24 mouse cellular contexts compared by ENCODE assay signal in genomic region chr6:8465388-8465787, GRCm38 (mm10).
"Had no signal": no experiment of that assay in that cellular context is flagged by ENCODE, and none has a peak within 500 bp of the region (broad histone marks: within the 10 kb centered on the region; RNA-seq: fewer than 3 reads in every experiment).

No protein-coding gene starts in this region.

- H3K9me3 ChIP-seq: limb, embryonic 12.5 days; liver, embryonic 12.5 days; liver, embryonic 15.5 days; lung, embryonic 15.5 days; megakaryocyte, embryonic 14.5 days; midbrain, embryonic 10.5 days; midbrain, embryonic 13.5 days; neural tube, embryonic 13.5 days had no signal

- ATAC-seq: liver, embryonic 12.5 days; midbrain, embryonic 13.5 days; midbrain, embryonic 16.5 days had no signal

- H3K36me3 ChIP-seq: limb, embryonic 12.5 days; liver, embryonic 12.5 days; liver, embryonic 15.5 days; lung, embryonic 15.5 days; midbrain, embryonic 10.5 days; midbrain, embryonic 13.5 days; neural tube, embryonic 13.5 days had no signal

- H3K27ac ChIP-seq: layer of hippocampus, adult 2 months; left cerebral cortex, adult 2 months; liver, embryonic 12.5 days; liver, embryonic 15.5 days; midbrain, embryonic 10.5 days; midbrain, embryonic 13.5 days; neural tube, embryonic 13.5 days; stomach, postnatal 0 days had no signal

- H3K4me1 ChIP-seq: liver, embryonic 12.5 days; liver, embryonic 15.5 days; megakaryocyte, embryonic 14.5 days; neural tube, embryonic 13.5 days had no signal

- H3K27me3 ChIP-seq: limb, embryonic 12.5 days; liver, embryonic 12.5 days; lung, embryonic 15.5 days; megakaryocyte, embryonic 14.5 days; neural tube, embryonic 13.5 days had no signal

- H3K4me2 ChIP-seq: limb, embryonic 12.5 days; liver, embryonic 12.5 days; liver, embryonic 15.5 days; lung, embryonic 15.5 days; midbrain, embryonic 13.5 days; neural tube, embryonic 13.5 days had no signal

- DNase-seq: kidney, adult 11 months; kidney, adult 9 months; kidney, postnatal 10 days; kidney, postnatal 4 days; layer of hippocampus, adult 9-11 months; liver; lung, adult 18-20 months; lung, postnatal 10 days; lung, postnatal 36 days; retina, postnatal 1 day; thymus, postnatal 25 days had no signal

- H3K9ac ChIP-seq: limb, embryonic 12.5 days; liver, embryonic 12.5 days; liver, embryonic 15.5 days; lung, embryonic 15.5 days; midbrain, embryonic 13.5 days; neural tube, embryonic 13.5 days had no signal

- H3K4me3 ChIP-seq: layer of hippocampus, adult 2 months; left cerebral cortex, adult 2 months; limb, embryonic 12.5 days; liver, embryonic 12.5 days; liver, embryonic 15.5 days; lung, embryonic 15.5 days; megakaryocyte, embryonic 14.5 days; midbrain, embryonic 10.5 days; midbrain, embryonic 13.5 days; myocyte; neural tube, embryonic 13.5 days had no signal
